Comparison of ENCODE assay signal across 8 mouse cellular contexts in the genomic region with DNA sequence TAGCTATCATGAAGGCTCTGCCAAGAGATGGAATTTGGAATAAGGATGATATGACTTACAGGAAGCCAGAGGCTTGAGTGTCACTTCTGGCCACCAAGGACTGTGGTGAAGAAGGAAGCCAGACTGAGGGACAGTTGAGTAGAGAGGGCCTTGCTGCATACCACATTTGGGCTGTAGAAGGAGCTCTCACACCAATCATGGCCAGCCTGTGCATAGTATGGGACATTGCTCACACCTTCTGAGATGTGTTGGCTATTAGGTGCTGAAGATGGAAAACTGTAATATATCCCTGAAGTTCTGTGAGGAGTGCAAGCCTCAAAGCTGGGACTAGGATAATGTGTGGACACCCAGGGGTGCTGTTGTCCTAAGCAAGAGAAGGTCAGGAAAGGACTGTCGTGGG. TPM values are rescaled to one million over a fixed set of nuclear protein-coding genes. Genes with fewer than 3 reads are reported as not detected.
A peak's percentile ranks its signal among the peaks of the same experiment; 100 is the strongest.
DNase-seq lines count a peak whose midpoint lies in the region; ATAC-seq and TF ChIP-seq lines count a peak whose summit lies in the region.

No protein-coding gene starts in this region.

- H3K36me3 ChIP-seq in forebrain, embryonic 14.5 days (ENCODE audit: control insufficient read depth, insufficient read depth, low read length) = no peaks in the 10 kb centered on the region
- H3K36me3 ChIP-seq in forebrain, embryonic 11.5 days (ENCODE audit: control insufficient read depth, insufficient read depth, low read length) = no peaks in the 10 kb centered on the region
- H3K36me3 ChIP-seq in intestine, embryonic 14.5 days (ENCODE audit: control insufficient read depth, insufficient read depth, low read length) = no peaks in the 10 kb centered on the region
- no peaks in the 10 kb centered on the region for H3K36me3 ChIP-seq in lung, embryonic 14.5 days (ENCODE audit: insufficient read depth)

- H3K4me3 ChIP-seq in forebrain, embryonic 14.5 days (ENCODE audit: low read depth, low read length) = no peak overlapping the region
- H3K4me3 ChIP-seq in forebrain, embryonic 11.5 days (ENCODE audit: low read depth, low read length) = no peak overlapping the region
- H3K4me3 ChIP-seq in intestine, embryonic 14.5 days (ENCODE audit: low read depth, low read length) = no peak overlapping the region
- no peak overlapping the region for H3K4me3 ChIP-seq in lung, embryonic 14.5 days (ENCODE audit: low read depth, low read length)

- DNase-seq in forebrain, embryonic 14.5 days (ENCODE audit: low spot score) = peak; percentile 46
- DNase-seq in forebrain, embryonic 11.5 days (ENCODE audit: low spot score) = no peak
- peak; percentile 43 for DNase-seq in urinary bladder, postnatal 14 days (ENCODE audit: low spot score)
- DNase-seq in urinary bladder, postnatal 4 days (ENCODE audit: low spot score in 2 of 2) = no peak
- DNase-seq in intestine, embryonic 14.5 days (ENCODE audit: low spot score) = peak; percentile 64
- peak; percentile 75 for DNase-seq in lung, embryonic 14.5 days
- DNase-seq in testis, postnatal 10 days (ENCODE audit: low spot score) = peak; percentile 51

- no peaks in the 10 kb centered on the region for H3K4me1 ChIP-seq in forebrain, embryonic 14.5 days (ENCODE audit: control insufficient read depth, insufficient read depth, low read length)
- H3K4me1 ChIP-seq in forebrain, embryonic 11.5 days (replicated peaks; ENCODE audit: control insufficient read depth, insufficient read depth, low read length) = no peaks in the 10 kb centered on the region
- no peaks in the 10 kb centered on the region for H3K4me1 ChIP-seq in intestine, embryonic 14.5 days (replicated peaks; ENCODE audit: control insufficient read depth, insufficient read depth, low read length)
- H3K4me1 ChIP-seq in lung, embryonic 14.5 days (ENCODE audit: insufficient read depth) = no peaks in the 10 kb centered on the region

- no peak overlapping the region for H3K27ac ChIP-seq in forebrain, embryonic 14.5 days (ENCODE audit: low read depth, low read length)
- no peak overlapping the region for H3K27ac ChIP-seq in forebrain, embryonic 11.5 days (ENCODE audit: low read depth, low read length)
- no peak overlapping the region for H3K27ac ChIP-seq in intestine, embryonic 14.5 days (ENCODE audit: low read depth)
- no peak overlapping the region for H3K27ac ChIP-seq in lung, embryonic 14.5 days (ENCODE audit: low read depth)

- no peak overlapping the region for H3K9ac ChIP-seq in forebrain, embryonic 14.5 days (ENCODE audit: low read length)
- H3K9ac ChIP-seq in forebrain, embryonic 11.5 days (ENCODE audit: low read length) = no peak overlapping the region
- no peak overlapping the region for H3K9ac ChIP-seq in intestine, embryonic 14.5 days (ENCODE audit: low read length)
- H3K9ac ChIP-seq in lung, embryonic 14.5 days = no peak overlapping the region

- H3K27me3 ChIP-seq in forebrain, embryonic 14.5 days (replicated peaks; ENCODE audit: control insufficient read depth, insufficient read depth, low read length) = no peaks in the 10 kb centered on the region
- H3K27me3 ChIP-seq in forebrain, embryonic 11.5 days (ENCODE audit: control insufficient read depth, insufficient read depth, low read length) = no peaks in the 10 kb centered on the region
- no peaks in the 10 kb centered on the region for H3K27me3 ChIP-seq in intestine, embryonic 14.5 days (replicated peaks; ENCODE audit: control insufficient read depth, insufficient read depth, low read length)
- H3K27me3 ChIP-seq in lung, embryonic 14.5 days (ENCODE audit: insufficient read depth, low read length) = no peaks in the 10 kb centered on the region

- 84% methylated on average over 1 of the region's 1 CpGs for WGBS in forebrain, embryonic 14.5 days
- WGBS in forebrain, embryonic 11.5 days = 81% methylated on average over 1 of the region's 1 CpGs
- 81% methylated on average over 1 of the region's 1 CpGs for WGBS in intestine, embryonic 14.5 days
- WGBS in lung, embryonic 14.5 days = 71% methylated on average over 1 of the region's 1 CpGs

- H3K9me3 ChIP-seq in forebrain, embryonic 14.5 days (replicated peaks; ENCODE audit: control insufficient read depth, low read length) = no peaks in the 10 kb centered on the region
- no peaks in the 10 kb centered on the region for H3K9me3 ChIP-seq in forebrain, embryonic 11.5 days (ENCODE audit: control insufficient read depth, low read length)
- H3K9me3 ChIP-seq in intestine, embryonic 14.5 days (ENCODE audit: control insufficient read depth, low read length) = no peaks in the 10 kb centered on the region
- no peaks in the 10 kb centered on the region for H3K9me3 ChIP-seq in lung, embryonic 14.5 days (ENCODE audit: low read depth, low read length)

- no peak overlapping the region for H3K4me2 ChIP-seq in forebrain, embryonic 14.5 days (ENCODE audit: low read length)
- no peak overlapping the region for H3K4me2 ChIP-seq in forebrain, embryonic 11.5 days (ENCODE audit: low read depth, low read length, severe bottlenecking)
- H3K4me2 ChIP-seq in intestine, embryonic 14.5 days (ENCODE audit: low read length) = no peak overlapping the region
- H3K4me2 ChIP-seq in lung, embryonic 14.5 days = no peak overlapping the region

- ATAC-seq in forebrain, embryonic 14.5 days = peak; percentile 66; the same call in 1 of the 2 replicates
- ATAC-seq in forebrain, embryonic 11.5 days (replicated peaks; ENCODE audit: low FRiP score) = no peak
- no peak for ATAC-seq in intestine, embryonic 14.5 days (replicated peaks; ENCODE audit: low FRiP score, low TSS enrichment, low read depth)
- ATAC-seq in lung, embryonic 14.5 days (ENCODE audit: insufficient read depth) = peak; percentile 82
- no peak for ATAC-seq in activated CD4-positive, CD25-positive, alpha-beta regulatory T cell, adult 4 months

- peak; percentile 81 for TF ChIP-seq CTCF in lung, embryonic 14.5 days (IDR thresholded peaks at IDR 0.05; ENCODE audit: low read depth)

RNA-seq across cellular contexts. Expression of a gene that starts 13.9 kb away (rescaled TPM):
- 42.1 and 53.4 TPM in 2 replicates for polyA plus RNA-seq in forebrain, embryonic 14.5 days (2014; fragmentation: Nextera tagmentation; extraction: Ambion mirVana)
- 29.0 and 32.9 TPM in 2 replicates for polyA plus RNA-seq in forebrain, embryonic 11.5 days (2014; fragmentation: Nextera tagmentation; extraction: Ambion mirVana)
- 17.3 and 18.1 TPM in 2 replicates for polyA plus RNA-seq in intestine, embryonic 14.5 days (2014; fragmentation: Nextera tagmentation; extraction: Ambion mirVana)
- 15.2 and 16.1 TPM in 2 replicates for polyA plus RNA-seq in lung, embryonic 14.5 days (2014; fragmentation: Nextera tagmentation; extraction: Ambion mirVana)
- 1 to 10 TPM; 8.4 to 8.7 TPM for polyA plus RNA-seq in activated CD4-positive, CD25-positive, alpha-beta regulatory T cell, adult 4 months (2017; shearing (Covaris generic))

RNA-seq across cellular contexts. Expression of a gene that starts 20.9 kb away (rescaled TPM):
- 9.1 and 10.0 TPM in 2 replicates for polyA plus RNA-seq in forebrain, embryonic 14.5 days (2014; fragmentation: Nextera tagmentation; extraction: Ambion mirVana)
- 7.3 and 8.1 TPM in 2 replicates for polyA plus RNA-seq in forebrain, embryonic 11.5 days (2014; fragmentation: Nextera tagmentation; extraction: Ambion mirVana)
- polyA plus RNA-seq in intestine, embryonic 14.5 days (2014; fragmentation: Nextera tagmentation; extraction: Ambion mirVana) = 7.5 and 7.9 TPM in 2 replicates
- 7.1 TPM in 2 replicates for polyA plus RNA-seq in lung, embryonic 14.5 days (2014; fragmentation: Nextera tagmentation; extraction: Ambion mirVana)
- polyA plus RNA-seq in activated CD4-positive, CD25-positive, alpha-beta regulatory T cell, adult 4 months (2017; shearing (Covaris generic)) = 1 to 10 TPM; 6.5 to 7.5 TPM

Comparison
In these comparisons a context has a peak if more than half of its experiments do, and no peak if none do; other contexts are left out.
1. ATAC-seq: peak in forebrain, embryonic 14.5 days (single experiment) and lung, embryonic 14.5 days (single experiment); none in forebrain, embryonic 11.5 days (single experiment), intestine, embryonic 14.5 days (single experiment) and activated CD4-positive, CD25-positive, alpha-beta regulatory T cell, adult 4 months (single experiment).
2. DNase-seq: peak in forebrain, embryonic 14.5 days (single experiment), urinary bladder, postnatal 14 days (single experiment), intestine, embryonic 14.5 days (single experiment), lung, embryonic 14.5 days (single experiment) and testis, postnatal 10 days (single experiment); none in forebrain, embryonic 11.5 days (single experiment) and urinary bladder, postnatal 4 days (0 of 2).